Mouse (Mus musculus): ENCODE measurements around the gene Fancc. TPM values are rescaled to one million over a fixed set of nuclear protein-coding genes. Genes with fewer than 3 reads are reported as not detected.

The Fancc gene
- polyA plus RNA-seq, 1 experiment from 2014 or later, result 18.1 TPM

- no peak for ATAC-seq (ENCODE audit: low FRiP score, low TSS enrichment)
Observed at GRCm38 (mm10) chr13:63276389-63276788, 220.7 kb downstream of the Fancc start.

DNA sequence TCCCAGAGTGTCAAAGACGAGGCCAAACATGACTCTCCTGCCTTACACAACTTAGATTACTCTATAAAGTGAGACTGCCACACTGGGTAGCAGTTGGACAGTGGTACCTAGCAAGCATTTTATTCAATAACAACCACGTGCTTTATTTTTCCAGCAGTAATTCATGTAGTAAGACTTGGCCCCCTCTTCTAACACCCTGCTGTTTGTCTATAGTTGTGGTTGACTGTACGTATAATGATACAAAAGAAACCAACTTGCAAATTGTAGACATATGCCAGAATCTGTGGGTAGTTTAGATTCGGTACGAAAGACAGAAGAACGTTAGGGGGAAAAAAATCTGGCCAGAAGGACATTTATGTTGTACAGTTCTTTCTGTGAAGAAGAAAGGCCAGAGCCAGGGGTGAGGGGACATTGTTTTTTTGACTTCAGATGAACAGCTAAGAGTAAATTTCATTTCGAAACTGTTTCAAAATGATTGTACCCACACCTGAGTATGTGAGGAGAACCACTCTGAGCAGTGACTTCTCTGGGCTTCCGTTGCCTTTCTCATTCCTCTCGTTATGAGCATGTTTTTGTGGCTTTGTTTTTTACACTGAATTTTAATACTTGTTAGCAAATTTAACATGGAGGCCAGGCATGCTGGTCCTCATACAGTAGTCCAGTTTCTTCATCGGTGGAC is 222.5 kb downstream of the Fancc start:
- WGBS, result 83% methylated on average over 10 of the region's 10 CpGs
- Histone ChIP-seq H3K27me3 (ENCODE audit: control insufficient read depth, insufficient read depth, low read length) (peaks cover 6% of the 10 kb centered on the region), H3K9ac (replicated peaks; ENCODE audit: low read length) (no peak overlapping the region), H3K27ac (replicated peaks; ENCODE audit: low read depth, low read length) (no peak overlapping the region), H3K4me1 (ENCODE audit: control insufficient read depth, insufficient read depth, low read length) (peaks cover 32% of the 10 kb centered on the region), H3K9me3 (ENCODE audit: control insufficient read depth, low read length) (no peaks in the 10 kb centered on the region), H3K4me2 (ENCODE audit: low read length) (peak overlapping the region; percentile 33; the same call in 1 of the 2 replicates), H3K36me3 (ENCODE audit: control insufficient read depth, insufficient read depth, low read length) (no peaks in the 10 kb centered on the region), H3K4me3 (replicated peaks; ENCODE audit: low read depth, low read length) (no peak overlapping the region)
- ATAC-seq (ENCODE audit: low FRiP score, low TSS enrichment) (no peak), DNase-seq (no peak)

More at GRCm38 (mm10) chr13:63276389-63276788, 220.7 kb downstream of the Fancc start:
- no peak overlapping the region for H3K9ac ChIP-seq (replicated peaks; ENCODE audit: low read length)
- no peak overlapping the region for H3K4me2 ChIP-seq (ENCODE audit: low read length)
- peaks cover 32% of the 10 kb centered on the region for H3K4me1 ChIP-seq (ENCODE audit: control insufficient read depth, insufficient read depth, low read length)
- no peaks in the 10 kb centered on the region for H3K36me3 ChIP-seq (ENCODE audit: control insufficient read depth, insufficient read depth, low read length)
- no peaks in the 10 kb centered on the region for H3K9me3 ChIP-seq (ENCODE audit: control insufficient read depth, low read length)
- no peak overlapping the region for H3K27ac ChIP-seq (replicated peaks; ENCODE audit: low read depth, low read length)
- H3K4me3 ChIP-seq (replicated peaks; ENCODE audit: low read depth, low read length), result no peak overlapping the region
- WGBS, result 93% methylated on average over 4 of the region's 4 CpGs
- H3K27me3 ChIP-seq (ENCODE audit: control insufficient read depth, insufficient read depth, low read length), result no peaks in the 10 kb centered on the region; the same call in 1 of the 2 replicates
- no peak for DNase-seq

GRCm38 (mm10) chr13:63273859-63274258 is 223.2 kb downstream of the Fancc start:
- H3K36me3 ChIP-seq (ENCODE audit: control insufficient read depth, insufficient read depth, low read length), result no peaks in the 10 kb centered on the region
- H3K9ac ChIP-seq (replicated peaks; ENCODE audit: low read length), result no peak overlapping the region
- peaks cover 28% of the 10 kb centered on the region for H3K4me1 ChIP-seq (ENCODE audit: control insufficient read depth, insufficient read depth, low read length)
- 25% methylated on average over 2 of the region's 2 CpGs for WGBS
- H3K27ac ChIP-seq (replicated peaks; ENCODE audit: low read depth, low read length), result no peak overlapping the region
- no peak overlapping the region for H3K4me3 ChIP-seq (replicated peaks; ENCODE audit: low read depth, low read length)
- ATAC-seq (ENCODE audit: low FRiP score, low TSS enrichment), result no peak
- peaks cover 6% of the 10 kb centered on the region for H3K27me3 ChIP-seq (ENCODE audit: control insufficient read depth, insufficient read depth, low read length)
- H3K4me2 ChIP-seq (ENCODE audit: low read length), result peak overlapping the region; percentile 33
- no peaks in the 10 kb centered on the region for H3K9me3 ChIP-seq (ENCODE audit: control insufficient read depth, low read length)
- DNase-seq, result no peak

DNA sequence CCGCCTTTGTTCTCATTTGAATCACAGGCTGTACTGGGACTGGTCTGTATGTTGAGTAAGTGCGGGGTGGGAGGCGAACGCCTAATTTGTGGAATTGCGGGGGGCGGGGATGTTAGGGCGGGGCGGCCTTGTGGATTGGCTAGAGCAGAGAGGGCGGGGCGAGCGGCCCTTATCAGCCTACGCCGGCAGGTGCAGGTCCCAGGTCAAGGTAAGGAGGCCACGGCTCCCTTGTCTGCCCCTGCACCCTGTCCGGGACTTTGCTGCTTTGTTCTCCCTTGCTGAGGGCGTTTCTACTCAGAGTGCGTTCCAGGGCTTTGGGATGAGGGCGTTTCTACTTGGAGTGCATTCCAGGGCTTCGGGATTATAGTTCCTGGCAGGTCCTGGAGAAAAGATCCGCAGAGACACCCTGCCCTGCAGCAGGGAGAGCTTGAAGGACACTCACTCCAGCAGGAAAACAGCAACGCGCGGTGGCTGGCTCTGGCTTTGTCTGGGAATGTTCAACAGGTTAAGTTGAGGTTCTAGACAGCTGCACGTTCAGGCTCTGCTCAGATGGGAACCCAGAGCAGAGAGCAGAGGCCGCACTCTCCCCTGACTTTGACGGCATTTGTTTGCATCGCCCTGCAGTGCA is 224.4 kb downstream of the Fancc start:
- Histone ChIP-seq H3K4me2 (ENCODE audit: low read length) (peak overlapping the region; percentile 79), H3K9me3 (ENCODE audit: control insufficient read depth, low read length) (no peaks in the 10 kb centered on the region), H3K4me3 (replicated peaks; ENCODE audit: low read depth, low read length) (peak overlapping the region; percentile 43), H3K4me1 (ENCODE audit: control insufficient read depth, insufficient read depth, low read length) (peaks cover 20% of the 10 kb centered on the region), H3K9ac (replicated peaks; ENCODE audit: low read length) (peak overlapping the region; percentile 37), H3K27me3 (ENCODE audit: control insufficient read depth, insufficient read depth, low read length) (peaks cover 6% of the 10 kb centered on the region), H3K36me3 (ENCODE audit: control insufficient read depth, insufficient read depth, low read length) (no peaks in the 10 kb centered on the region), H3K27ac (replicated peaks; ENCODE audit: low read depth, low read length) (0 out of 2 replicates have a peak overlapping the region, but pooled peaks have one; percentile 8)
- under 1% methylated on average over 27 of the region's 27 CpGs for WGBS
- DNase-seq (peak; percentile 71), ATAC-seq (ENCODE audit: low FRiP score, low TSS enrichment) (peak; percentile 87)

DNA sequence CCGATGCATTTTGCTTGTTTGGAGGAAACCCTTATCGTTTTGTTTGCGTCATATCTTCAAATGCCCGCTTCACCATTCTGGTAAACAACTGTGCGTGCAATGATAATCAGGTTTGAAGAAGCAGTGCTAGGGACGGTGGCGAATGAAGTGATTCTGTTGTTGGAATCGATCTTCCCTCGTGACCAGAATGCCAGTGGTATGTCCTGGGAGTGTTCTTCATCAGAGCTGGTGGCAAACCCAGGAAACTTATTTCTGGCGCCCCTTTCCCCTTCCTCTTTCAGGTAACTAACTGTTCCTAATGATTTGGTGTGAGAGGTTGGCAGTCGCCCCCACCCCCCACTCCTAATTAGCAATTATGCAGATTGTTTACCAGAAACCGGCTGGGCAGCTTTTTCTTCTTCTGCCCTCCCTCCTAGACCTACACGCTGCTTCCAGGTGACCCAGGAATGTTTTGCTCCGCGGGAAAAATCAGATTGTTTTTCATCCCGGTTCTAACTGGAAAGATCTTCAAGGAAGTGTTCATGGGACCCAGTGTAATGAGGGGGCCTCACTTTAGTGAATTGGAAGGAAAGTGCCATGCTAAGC is 225.0 kb downstream of the Fancc start:
- Histone ChIP-seq H3K4me1 (ENCODE audit: control insufficient read depth, insufficient read depth, low read length) (peaks cover 20% of the 10 kb centered on the region), H3K27ac (replicated peaks; ENCODE audit: low read depth, low read length) (no peak overlapping the region), H3K4me3 (replicated peaks; ENCODE audit: low read depth, low read length) (peak overlapping the region; percentile 43), H3K27me3 (ENCODE audit: control insufficient read depth, insufficient read depth, low read length) (peaks cover 6% of the 10 kb centered on the region), H3K9ac (replicated peaks; ENCODE audit: low read length) (peak overlapping the region; percentile 37; the same call in 1 of the 2 replicates), H3K9me3 (ENCODE audit: control insufficient read depth, low read length) (no peaks in the 10 kb centered on the region), H3K4me2 (ENCODE audit: low read length) (peak overlapping the region; percentile 79), H3K36me3 (ENCODE audit: control insufficient read depth, insufficient read depth, low read length) (no peaks in the 10 kb centered on the region)
- ATAC-seq (ENCODE audit: low FRiP score, low TSS enrichment), result no peak
- DNase-seq, result peak; percentile 55
- 5% methylated on average over 16 of the region's 16 CpGs for WGBS

DNA sequence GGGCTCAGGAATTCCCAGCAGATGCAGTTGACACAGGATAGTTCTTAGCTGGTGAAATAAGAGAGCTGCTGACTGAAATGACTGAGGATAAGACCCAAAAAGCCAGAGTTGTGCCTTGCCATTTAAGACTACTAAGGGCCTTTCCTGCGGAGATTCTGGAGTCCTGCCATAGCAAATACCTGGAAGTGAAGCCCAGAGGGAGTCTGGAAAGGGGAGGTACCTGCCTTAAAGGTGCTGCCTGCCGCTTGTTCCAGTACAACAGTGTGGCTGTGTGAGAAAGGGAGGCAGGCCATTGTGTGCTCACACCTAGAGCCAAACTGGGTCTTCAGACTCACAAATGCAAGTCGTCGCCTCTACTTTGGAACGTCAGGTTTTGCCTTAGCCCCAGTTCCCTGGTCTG is 226.9 kb downstream of the Fancc start:
- Histone ChIP-seq H3K9ac (replicated peaks; ENCODE audit: low read length) (no peak overlapping the region), H3K9me3 (ENCODE audit: control insufficient read depth, low read length) (no peaks in the 10 kb centered on the region), H3K4me1 (ENCODE audit: control insufficient read depth, insufficient read depth, low read length) (peaks cover 20% of the 10 kb centered on the region), H3K4me3 (replicated peaks; ENCODE audit: low read depth, low read length) (no peak overlapping the region), H3K27ac (replicated peaks; ENCODE audit: low read depth, low read length) (no peak overlapping the region), H3K36me3 (ENCODE audit: control insufficient read depth, insufficient read depth, low read length) (no peaks in the 10 kb centered on the region), H3K4me2 (ENCODE audit: low read length) (no peak overlapping the region), H3K27me3 (ENCODE audit: control insufficient read depth, insufficient read depth, low read length) (peaks cover 6% of the 10 kb centered on the region; the same call in 1 of the 2 replicates)
- 46% methylated on average over 5 of the region's 5 CpGs for WGBS
- ATAC-seq (ENCODE audit: low FRiP score, low TSS enrichment) (no peak), DNase-seq (no peak)

DNA sequence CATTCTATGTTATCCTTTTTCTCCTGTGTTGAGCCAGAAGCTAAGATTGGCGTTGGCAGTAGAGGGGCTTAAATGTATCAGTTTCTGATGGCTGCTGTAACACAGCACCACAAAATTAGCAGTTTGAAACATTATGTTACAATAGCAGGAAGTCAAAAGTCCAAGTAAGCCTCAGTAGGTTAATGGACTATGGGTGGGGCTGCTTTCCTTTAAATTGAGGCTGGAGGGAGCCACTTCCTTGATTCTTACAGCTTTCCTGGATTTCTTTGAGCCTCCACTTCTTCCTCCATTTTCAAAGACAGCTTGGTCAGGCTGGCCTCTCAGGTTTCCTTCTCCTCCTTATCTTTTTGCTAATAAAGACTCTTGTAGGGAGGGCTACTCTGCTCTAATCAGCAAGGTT is 228.3 kb downstream of the Fancc start:
- Histone ChIP-seq H3K4me1 (ENCODE audit: control insufficient read depth, insufficient read depth, low read length) (peaks cover 17% of the 10 kb centered on the region), H3K9ac (replicated peaks; ENCODE audit: low read length) (no peak overlapping the region), H3K4me2 (ENCODE audit: low read length) (no peak overlapping the region), H3K36me3 (ENCODE audit: control insufficient read depth, insufficient read depth, low read length) (no peaks in the 10 kb centered on the region), H3K4me3 (replicated peaks; ENCODE audit: low read depth, low read length) (no peak overlapping the region), H3K27me3 (ENCODE audit: control insufficient read depth, insufficient read depth, low read length) (peaks cover 6% of the 10 kb centered on the region; the same call in 1 of the 2 replicates), H3K27ac (replicated peaks; ENCODE audit: low read depth, low read length) (no peak overlapping the region), H3K9me3 (ENCODE audit: control insufficient read depth, low read length) (no peaks in the 10 kb centered on the region)
- WGBS, result 87% methylated on average over 1 of the region's 1 CpGs
- no peak for ATAC-seq (ENCODE audit: low FRiP score, low TSS enrichment)
- no peak for DNase-seq

- 96% methylated on average over 4 of the region's 4 CpGs for WGBS
- H3K9me3 ChIP-seq (ENCODE audit: control insufficient read depth, low read length), result no peaks in the 10 kb centered on the region
Observed at GRCm38 (mm10) chr13:63268371-63268770, 228.7 kb downstream of the Fancc start.

More at GRCm38 (mm10) chr13:63268371-63268770, 228.7 kb downstream of the Fancc start:
- Histone ChIP-seq H3K4me2 (ENCODE audit: low read length) (no peak overlapping the region), H3K4me3 (replicated peaks; ENCODE audit: low read depth, low read length) (no peak overlapping the region), H3K27me3 (ENCODE audit: control insufficient read depth, insufficient read depth, low read length) (peaks cover 6% of the 10 kb centered on the region; the same call in 1 of the 2 replicates), H3K27ac (replicated peaks; ENCODE audit: low read depth, low read length) (no peak overlapping the region), H3K9ac (replicated peaks; ENCODE audit: low read length) (no peak overlapping the region), H3K4me1 (ENCODE audit: control insufficient read depth, insufficient read depth, low read length) (peaks cover 15% of the 10 kb centered on the region), H3K36me3 (ENCODE audit: control insufficient read depth, insufficient read depth, low read length) (no peaks in the 10 kb centered on the region)
- ATAC-seq (ENCODE audit: low FRiP score, low TSS enrichment), result no peak
- no peak for DNase-seq
